Mouse (Mus musculus): ENCODE measurements at regions not wholly inside any gene's neighbourhood (a gene's known extent, or its start where the extent isn't known, plus 50 kb on each side); places are given as distances from the start of the nearest gene placed in this dataset.

GRCm38 (mm10) chr12:52376692-52377462, 126.9 kb upstream of the Arhgap5 start:
- TF ChIP-seq POLR2A (IDR thresholded peaks at IDR 0.05; ENCODE audit: borderline replicate concordance, low read depth, low read length): no peak
- TF ChIP-seq CTCF (IDR thresholded peaks at IDR 0.05; ENCODE audit: low read depth, low read length): no peak
